Mouse (Mus musculus) spleen, embryonic (tissue): ENCODE data around the gene Fhl2.
"Not testable (repeated sequence)": the region's sequence is repeated elsewhere in the genome, so short reads cannot be mapped to it uniquely, and the experiment has no call there.

Experiments used
- CTCF ChIA-PET: fragments of 350-600 bp; sonication (Branson Sonifier 250); formaldehyde crosslinking; loops from one replicate; lab custom pipeline; 2022; lab: Charles Lee

Fhl2 gene

DNA sequence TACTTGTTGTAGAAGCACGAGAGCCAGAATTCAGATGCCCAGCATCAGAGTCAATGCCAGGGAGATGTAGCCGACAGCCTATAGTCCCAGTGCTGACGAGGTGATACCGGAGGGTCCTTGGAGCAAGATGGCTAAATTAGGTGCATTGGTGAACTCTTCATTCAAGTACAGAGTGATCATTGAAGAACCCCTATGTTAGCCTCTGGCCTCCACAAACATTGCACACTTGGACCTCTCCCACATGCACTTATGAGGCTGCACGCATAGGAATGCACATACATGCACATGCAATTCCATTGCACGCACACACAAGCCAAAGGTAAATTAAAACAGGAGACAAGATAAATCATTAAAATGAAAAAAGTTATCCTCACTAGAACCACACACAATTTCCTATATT lies 3.4 kb downstream of the Fhl2 start:
- CTCF ChIA-PET = no interaction called here

DNA sequence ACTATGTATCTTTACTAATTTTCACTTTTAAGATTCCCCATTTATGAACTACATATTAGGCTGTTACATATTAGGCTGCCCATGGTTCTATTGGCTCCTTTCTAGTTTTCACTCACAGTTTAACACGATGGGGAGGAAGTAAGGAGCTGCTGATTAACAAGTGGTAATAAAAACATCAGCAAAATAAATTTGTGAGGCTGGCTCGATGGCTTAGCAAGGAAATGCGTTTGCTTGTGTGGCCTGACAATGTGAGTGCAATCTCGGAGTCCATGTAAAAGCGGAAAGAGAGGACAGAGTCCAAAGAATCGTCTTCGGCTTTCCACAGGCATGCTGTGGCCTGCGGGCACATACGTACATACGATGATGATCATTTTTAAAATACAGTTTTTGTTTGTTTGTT lies 4.3 kb downstream of the Fhl2 start:
- CTCF ChIA-PET = no interaction called here

GRCm38 (mm10) chr1:43191078-43191477 lies 5.7 kb downstream of the Fhl2 start:
- CTCF ChIA-PET = no interaction called here

DNA sequence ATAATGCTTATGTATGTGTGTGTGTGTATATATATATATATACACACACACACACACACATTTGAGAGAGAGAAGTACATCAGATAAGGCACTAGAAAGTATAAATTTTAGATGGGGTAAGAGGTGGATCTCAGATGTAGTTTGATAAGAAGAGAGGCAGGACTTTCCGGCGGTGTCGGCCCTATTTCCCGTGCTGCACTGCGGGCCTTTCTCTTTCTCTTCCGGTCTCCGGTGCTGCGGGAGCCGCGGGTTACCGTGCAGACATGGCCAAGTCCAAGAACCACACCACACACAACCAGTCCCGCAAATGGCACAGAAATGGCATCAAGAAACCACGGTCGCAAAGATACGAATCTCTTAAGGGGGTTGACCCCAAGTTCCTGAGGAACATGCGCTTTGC lies 7.9 kb downstream of the Fhl2 start:
- CTCF ChIA-PET = not testable (repeated sequence)

DNA sequence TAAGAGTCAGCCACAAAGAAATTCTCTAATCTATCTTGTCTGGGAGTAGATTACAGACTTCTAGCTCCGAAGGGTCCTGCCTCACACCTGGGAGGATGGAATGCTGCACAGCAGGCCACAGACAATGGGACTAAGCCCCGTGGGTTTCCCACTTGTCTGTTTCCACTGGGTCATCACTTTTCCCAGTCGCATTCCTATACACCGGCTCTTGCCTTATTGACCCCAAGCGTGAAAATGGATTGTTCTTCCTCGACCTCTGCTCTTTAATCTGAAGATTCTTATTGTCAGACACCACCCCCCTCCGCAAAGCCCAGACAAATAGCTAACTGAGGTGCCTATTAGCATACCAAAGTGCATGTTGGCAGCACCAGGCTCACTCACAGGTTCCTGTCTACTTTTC lies 10.4 kb downstream of the Fhl2 start:
- CTCF ChIA-PET = no interaction called here

DNA sequence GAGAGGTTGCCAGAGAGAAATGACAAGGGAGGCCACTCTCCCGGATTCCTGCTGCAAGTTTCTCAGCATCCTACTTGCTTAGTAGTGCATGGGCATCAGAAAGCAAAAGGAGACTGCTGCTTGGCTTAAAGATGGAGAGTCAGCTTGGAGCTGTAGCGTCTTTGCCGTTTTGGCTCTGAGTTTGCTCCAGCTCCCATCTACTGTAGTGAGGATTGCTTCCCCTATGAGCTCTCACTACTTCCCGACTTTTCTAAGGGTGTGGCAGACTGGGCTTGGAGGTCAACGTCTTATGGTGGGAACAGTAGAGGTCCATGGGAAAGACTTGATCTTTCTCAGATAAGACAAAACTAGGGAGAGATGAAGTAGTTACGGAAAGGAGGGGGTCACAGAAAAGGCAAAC lies 15.9 kb downstream of the Fhl2 start:
- CTCF ChIA-PET = no interaction called here

GRCm38 (mm10) chr1:43178780-43179179 lies 18.0 kb downstream of the Fhl2 start:
- CTCF ChIA-PET = no interaction called here

GRCm38 (mm10) chr1:43178378-43178777 lies 18.4 kb downstream of the Fhl2 start:
- CTCF ChIA-PET = no interaction called here

GRCm38 (mm10) chr1:43173283-43174226 lies 23.2 kb downstream of the Fhl2 start:
- CTCF ChIA-PET = no interaction called here

- CTCF ChIA-PET = interaction anchor here (0.7 kb wide), 1 partner anchor 65 kb away, joined by 5 read pairs; no protein-coding TSS in a partner anchor
These were observed 25.0 kb downstream of the Fhl2 start for GRCm38 (mm10) chr1:43171816-43172215.

DNA sequence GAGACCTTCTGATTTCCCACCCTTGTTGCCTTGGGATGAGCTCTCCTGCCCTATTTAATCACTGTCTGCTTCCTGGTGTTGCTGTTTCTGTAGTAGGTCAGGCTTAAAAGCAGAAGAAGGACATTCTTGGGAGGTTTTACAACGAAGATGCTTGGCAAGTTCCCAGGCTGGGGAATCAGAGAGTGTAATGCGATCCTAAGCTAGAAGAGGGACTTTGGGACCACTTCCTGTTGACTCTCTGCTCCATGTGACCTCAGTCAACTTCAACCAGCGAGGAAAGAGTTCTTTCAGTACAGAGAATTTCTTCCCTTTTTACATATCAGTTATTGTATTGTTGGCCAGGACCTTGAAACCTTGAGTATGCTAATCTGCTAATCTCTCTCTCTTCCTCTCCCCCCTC lies 25.7 kb downstream of the Fhl2 start:
- CTCF ChIA-PET = interaction anchor here (0.7 kb wide), 1 partner anchor 66 kb away, joined by 5 read pairs; no protein-coding TSS in a partner anchor

GRCm38 (mm10) chr1:43169661-43170060 lies 27.1 kb downstream of the Fhl2 start:
- CTCF ChIA-PET = no interaction called here

DNA sequence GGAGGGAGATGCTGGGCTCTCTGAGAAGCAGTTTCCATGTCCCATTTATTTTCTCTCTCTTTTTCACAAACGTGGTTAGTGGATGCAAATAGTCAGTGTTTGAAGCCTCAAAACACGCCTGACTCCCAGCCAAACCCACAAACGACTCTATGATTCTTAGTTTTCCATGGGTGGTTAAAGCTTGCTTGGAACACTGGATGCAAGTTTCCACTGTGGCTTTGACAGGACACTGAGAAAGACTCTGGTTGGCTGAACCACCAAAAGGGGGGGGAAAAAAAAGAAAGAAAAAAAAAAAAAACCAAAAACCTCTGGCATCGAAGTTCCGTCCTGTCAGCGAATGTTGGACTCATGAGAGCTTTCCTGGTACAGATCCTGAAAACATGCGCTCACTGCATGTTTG lies 27.6 kb downstream of the Fhl2 start:
- CTCF ChIA-PET = no interaction called here

- CTCF ChIA-PET = no interaction called here
These were observed 28.2 kb downstream of the Fhl2 start for GRCm38 (mm10) chr1:43168618-43169017.

DNA sequence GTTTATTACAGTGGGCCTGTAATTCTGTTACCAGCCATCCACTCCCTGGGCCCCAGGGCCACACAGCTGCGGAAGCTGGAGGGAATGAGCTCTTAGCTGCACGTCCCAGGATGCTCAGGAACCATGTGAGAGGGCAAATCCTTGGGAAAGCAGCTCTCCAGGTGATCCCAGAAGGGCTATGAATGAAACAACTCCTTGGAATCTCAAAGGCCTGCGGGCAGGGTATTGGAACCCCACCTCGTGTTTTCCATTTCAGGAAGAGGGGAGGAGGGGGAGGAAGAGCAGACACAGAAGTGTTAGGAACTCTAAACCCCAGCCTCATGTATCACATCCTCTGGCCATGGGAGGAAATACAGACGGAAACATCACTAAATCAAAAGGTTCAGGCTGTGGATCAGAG lies 28.8 kb downstream of the Fhl2 start:
- CTCF ChIA-PET = no interaction called here

- CTCF ChIA-PET = no interaction called here
These were observed 32.2 kb downstream of the Fhl2 start for GRCm38 (mm10) chr1:43164582-43164981.

DNA sequence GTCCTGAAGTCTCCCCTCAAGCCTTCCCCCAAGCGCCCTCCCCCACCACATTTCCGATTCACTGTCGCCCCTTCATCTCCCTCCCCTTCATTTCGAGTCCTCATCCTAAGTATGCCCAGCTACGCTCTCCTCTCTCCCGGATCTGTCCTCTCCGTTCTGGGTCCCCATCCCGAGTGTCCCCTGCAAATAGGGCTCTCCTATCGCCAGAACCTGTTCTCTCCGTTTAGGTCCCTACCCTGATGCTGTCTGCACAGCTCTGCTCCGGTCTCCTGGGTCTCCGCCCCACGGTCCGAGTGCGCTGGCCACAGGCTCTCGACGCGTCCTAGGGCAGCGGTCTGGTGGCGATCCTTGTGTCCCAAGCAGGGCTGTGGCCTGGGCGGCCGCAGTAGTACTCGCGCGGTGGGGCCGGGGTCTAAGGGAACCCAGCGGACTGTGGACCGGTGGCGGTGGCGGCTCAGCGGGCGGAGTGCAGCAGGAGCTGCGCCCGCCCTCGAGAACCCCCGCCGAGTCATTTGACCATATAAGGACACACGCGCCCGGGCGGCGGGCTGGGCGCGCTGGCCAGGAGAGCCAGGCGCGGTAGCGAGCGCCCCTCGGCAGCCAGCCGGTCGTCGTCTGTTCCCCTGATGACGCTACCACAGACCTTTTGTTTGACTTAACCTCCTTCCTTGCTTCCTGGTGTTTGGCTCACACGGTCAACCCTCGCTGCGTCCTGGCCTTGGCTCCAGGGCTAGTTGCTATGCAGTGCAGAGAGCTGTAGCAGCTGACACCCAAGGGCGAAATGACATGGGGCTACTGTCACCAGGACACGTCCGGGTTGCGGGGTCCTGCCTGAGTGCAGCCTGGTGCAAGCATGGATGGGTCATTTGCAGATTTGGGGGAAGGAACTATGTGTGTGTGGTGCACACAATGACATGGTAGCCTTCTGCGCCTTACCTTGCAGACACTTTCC lies 33.0 kb downstream of the Fhl2 start:
- CTCF ChIA-PET = no interaction called here

- CTCF ChIA-PET = no interaction called here
These were observed 33.7 kb downstream of the Fhl2 start for GRCm38 (mm10) chr1:43163084-43163466.

- CTCF ChIA-PET = no interaction called here
These were observed 34.4 kb downstream of the Fhl2 start for GRCm38 (mm10) chr1:43162394-43162793.

DNA sequence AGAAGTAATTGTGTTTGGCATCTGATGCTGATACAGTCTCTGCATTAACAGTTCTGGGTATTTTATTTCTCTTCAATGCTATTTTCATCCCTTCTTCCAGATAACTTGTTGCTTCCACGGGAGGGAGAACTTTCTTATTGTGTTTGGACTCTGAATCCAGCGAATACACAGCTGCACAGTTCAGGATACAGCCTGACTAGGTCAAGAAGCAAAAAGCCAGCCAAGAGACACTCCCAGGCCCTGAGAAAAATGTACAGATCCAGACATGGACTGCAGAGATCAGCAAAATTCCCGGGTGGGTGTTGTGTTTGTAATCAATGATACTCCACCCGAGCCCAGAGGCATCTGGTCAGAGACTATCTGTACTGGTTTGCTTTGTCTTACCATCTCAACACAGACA lies 37.4 kb downstream of the Fhl2 start:
- CTCF ChIA-PET = no interaction called here

DNA sequence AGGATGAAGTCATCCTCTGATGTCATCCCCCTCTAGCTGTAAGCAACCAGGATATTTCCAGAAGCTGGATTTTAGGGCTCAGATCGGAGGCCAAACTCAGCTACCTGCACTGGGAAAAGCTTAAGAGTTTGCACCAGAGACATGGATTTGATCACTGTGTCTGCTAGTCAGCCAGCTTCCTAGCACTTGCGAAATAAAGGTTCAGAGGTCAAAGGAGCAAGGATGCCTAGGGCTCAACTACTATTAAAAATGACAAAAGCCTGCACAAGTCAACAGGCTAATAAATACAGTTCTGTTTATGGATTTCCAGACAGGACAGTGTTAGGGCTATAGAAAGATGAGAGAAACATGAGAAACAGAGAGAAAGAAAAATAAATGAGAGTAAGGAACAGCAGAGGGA lies 38.9 kb downstream of the Fhl2 start:
- CTCF ChIA-PET = no interaction called here

- CTCF ChIA-PET = no interaction called here
These were observed 42.3 kb downstream of the Fhl2 start for GRCm38 (mm10) chr1:43154491-43154890.
